Mouse (Mus musculus): Measurements from ENCODE around the gene Sgk1.
"Not testable (repeated sequence)": the region's sequence is repeated elsewhere in the genome, so short reads cannot be mapped to it uniquely, and the experiment has no call there.

Gene Sgk1

DNA sequence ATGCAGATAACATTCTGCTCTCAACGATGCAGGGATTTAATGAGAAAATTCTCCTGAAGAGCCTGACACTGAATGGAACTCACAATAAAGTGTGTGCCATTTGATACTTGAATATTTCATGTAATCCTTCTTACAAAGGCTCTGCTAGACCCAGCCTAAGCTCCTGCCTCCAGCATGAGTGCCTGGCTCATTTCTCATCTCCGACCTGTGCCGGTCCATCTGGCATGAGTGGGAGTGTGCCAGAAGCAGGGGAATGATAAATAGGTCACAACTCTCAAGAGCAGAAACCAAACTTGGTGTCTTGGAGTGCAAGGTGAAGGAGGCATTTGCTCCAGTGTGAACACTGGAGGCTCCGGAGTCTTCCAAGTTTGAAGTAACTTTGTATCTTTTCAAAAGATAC is 13.4 kb upstream of the Sgk1 start:
- no peak for DNase-seq

DNA sequence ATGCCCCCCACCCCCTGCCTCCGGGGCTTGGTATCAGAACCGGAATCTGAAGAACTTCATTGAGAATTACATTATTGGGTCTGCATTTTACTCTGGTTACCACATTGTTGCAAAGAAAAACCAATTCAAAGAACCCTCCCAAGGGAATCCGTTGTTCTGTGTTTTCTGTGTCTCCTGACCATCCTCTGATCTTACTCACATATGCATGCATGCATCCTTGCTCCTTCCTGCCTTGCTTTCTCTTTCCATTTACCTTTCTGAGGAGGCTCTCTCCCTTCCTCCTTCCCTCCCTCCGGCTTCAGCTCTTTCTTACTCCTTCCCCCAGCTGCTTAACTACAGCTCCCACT is 174 bp upstream of the Sgk1 start:
- DNase-seq = no peak

DNA sequence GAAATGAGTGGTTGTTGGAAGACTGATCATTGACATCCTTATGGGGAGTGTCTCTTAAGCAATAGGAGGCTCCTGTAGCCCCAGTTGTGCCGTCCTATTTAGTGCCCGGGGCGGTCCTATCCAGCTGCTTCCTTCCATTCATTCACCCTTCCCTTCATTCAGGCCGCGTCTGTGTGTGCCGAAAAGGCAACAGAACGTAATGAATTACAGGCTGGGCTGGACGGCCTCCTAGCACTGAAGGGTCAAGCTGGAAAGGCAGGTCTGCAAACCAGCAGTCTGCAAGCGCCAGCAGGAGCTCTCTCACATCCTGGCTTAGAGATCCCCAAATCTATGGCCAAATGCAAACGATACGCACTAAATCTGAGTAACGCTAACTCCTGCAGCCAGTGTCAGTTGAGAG is 1.6 kb downstream of the Sgk1 start:
- no peak for DNase-seq

DNA sequence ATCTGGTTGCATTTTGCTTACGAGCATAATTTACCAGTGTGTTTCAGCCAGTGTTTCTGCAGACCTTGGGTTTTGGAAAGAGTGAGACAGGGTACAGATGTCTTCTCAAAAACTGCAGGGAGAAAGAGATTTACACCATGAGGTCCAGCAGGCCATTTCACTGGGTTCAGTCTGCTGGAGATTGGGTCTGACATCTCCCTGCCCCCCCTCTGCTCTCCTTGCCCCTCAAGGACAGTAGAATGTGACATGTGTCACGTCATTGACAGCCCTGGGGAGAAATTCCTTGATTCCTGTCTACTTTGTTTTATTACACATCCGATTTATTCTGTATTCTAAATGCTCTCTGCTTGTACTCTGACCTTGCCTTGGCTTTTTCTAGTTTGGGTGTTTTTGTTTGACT is 2.5 kb downstream of the Sgk1 start:
- DNase-seq = no peak

DNA sequence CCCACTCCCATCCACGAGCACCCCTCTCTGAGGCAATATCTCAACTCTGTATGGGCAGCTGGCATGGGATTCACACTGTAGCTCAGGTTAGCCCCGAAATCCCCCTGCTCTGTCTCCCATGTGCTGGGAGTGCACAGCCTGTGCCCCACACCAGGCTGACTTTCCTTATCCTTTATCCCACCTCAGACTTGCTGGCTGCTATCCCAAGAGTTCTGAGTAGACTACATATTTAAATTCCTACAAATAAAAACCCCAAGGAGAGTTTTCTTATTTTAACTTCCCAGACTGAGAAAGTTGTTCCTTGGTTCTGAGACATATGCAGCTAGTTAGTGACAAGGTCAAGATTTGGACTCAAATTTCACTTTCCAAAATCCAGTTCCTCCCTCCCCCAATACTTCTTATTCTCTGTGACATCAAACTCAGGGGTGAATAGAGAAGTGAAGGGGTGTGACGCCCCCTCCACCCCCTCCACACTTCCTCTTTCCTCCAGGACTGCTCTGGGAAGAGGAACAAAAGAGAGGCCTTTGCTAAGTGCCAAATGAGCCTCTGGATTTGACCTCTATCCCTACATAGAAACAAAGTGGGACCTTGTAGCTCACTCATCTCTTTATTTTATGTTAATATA is 7.3 kb downstream of the Sgk1 start:
- DNase-seq = peak; percentile 34 to 50

DNA sequence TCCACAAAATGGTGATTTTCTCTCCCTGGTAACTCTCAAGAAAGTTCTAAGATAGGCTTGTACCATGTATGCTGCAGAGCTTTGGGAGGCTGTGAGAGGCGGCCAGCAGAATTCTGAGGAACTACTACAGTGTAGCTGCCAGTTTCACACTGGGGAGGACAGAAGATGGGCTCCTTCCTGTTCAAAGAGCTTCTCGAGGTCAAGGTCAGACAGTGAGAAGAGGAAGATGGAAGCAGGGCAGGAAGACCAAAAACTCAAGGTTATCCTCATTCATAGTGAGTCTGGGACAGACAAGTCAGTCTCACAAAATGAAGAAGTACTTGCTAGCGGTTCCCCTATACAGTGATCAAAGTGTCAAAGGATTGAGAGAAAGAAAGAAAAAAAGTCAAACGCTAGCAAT is 8.3 kb downstream of the Sgk1 start:
- DNase-seq = no peak

DNA sequence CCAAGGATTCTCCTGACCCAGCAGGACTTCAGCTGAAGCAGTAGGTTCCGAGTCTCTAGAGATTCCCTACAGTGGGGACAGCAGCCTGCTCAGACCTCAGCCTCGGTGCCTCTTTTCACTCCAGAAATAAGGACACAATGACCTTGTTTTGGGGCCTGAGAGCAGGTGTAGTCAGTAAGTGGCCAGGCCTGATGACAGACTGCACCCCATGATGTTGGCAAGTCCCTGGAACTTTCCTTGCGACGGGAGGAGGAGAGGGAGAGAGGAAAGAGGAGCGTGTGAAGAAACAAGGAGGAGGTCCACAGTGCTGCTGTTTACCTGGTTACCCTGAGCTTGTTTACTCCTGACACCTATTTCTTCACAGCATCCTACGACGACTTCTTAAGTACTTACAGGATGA is 9.5 kb downstream of the Sgk1 start:
- no peak for DNase-seq

DNA sequence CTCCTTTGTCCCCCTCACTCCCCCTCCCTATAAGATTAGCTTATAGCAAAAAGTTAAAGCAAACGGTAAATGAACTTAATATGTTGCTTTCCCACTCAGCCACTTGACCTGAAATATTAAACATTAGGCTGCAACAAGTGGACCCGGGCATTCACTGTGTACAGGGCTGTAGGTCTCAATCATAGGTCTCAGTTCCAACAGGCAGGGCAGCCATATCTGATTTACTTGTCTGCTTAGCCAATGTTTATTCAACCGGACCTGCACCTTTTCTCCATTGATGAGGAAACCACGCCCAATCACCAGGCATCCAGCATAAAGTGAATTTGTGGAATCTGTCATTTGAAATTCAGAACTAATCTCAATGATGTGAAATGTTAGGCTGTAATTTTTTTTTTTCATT is 10.1 kb downstream of the Sgk1 start:
- no peak for DNase-seq

DNA sequence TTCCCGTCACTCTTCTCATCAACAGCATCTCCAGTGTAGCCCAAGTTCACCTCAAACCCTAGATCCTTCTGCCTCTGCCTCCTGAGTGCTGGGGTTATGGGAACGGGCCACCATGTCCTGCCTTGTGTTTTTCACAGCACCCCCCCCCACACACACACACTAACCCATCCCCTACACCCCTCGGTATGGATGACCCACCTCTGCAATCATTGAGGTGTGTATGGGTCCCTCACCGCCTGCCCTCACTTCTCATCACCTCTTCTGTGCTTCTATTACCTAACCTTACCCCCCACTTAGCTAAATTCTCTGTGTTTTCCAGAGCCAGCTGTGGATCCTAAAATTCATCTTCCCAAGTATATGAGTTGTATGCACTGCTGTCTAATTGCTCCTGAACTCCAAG is 16.4 kb downstream of the Sgk1 start:
- no peak for DNase-seq

DNA sequence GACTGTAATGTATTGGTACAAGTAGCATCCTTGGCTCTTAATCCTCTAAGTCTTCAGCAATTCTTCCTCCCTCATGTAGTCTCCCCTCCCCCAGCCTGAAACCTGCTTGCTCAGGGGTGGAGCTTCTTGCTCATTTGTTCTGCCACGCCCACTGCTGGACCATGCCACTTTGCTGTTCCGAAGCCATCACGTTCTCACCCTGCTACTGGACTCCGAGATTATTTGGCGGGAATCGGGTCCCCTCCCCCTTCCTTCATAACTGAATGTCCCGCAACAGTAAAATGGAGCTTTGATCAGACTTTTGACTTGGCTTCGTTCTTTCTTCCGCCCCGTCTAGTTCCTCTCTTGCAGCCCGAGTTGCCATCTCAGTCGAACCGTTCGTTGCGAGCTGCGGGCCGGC is 16.9 kb downstream of the Sgk1 start:
- not testable (repeated sequence) for DNase-seq

DNA sequence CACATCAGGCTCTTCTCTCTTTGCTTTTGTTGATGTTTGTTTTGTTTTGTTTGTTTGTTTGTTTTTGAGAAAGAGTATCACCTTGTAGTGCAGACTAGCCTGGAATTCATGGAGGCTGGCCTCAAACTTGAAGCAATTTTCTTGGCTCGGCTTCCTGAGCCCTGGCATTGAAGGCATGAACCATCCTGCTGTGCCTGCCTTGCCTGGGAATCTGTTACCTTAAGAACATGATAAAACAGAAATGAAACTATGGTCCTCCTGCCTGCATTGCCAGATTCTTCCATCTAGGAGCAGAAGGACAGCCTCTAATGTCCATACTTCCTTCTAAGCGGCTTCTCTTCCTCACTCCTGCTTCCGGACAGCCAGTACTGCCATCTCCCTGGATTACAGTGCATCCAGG is 17.4 kb downstream of the Sgk1 start:
- no peak for DNase-seq

DNA sequence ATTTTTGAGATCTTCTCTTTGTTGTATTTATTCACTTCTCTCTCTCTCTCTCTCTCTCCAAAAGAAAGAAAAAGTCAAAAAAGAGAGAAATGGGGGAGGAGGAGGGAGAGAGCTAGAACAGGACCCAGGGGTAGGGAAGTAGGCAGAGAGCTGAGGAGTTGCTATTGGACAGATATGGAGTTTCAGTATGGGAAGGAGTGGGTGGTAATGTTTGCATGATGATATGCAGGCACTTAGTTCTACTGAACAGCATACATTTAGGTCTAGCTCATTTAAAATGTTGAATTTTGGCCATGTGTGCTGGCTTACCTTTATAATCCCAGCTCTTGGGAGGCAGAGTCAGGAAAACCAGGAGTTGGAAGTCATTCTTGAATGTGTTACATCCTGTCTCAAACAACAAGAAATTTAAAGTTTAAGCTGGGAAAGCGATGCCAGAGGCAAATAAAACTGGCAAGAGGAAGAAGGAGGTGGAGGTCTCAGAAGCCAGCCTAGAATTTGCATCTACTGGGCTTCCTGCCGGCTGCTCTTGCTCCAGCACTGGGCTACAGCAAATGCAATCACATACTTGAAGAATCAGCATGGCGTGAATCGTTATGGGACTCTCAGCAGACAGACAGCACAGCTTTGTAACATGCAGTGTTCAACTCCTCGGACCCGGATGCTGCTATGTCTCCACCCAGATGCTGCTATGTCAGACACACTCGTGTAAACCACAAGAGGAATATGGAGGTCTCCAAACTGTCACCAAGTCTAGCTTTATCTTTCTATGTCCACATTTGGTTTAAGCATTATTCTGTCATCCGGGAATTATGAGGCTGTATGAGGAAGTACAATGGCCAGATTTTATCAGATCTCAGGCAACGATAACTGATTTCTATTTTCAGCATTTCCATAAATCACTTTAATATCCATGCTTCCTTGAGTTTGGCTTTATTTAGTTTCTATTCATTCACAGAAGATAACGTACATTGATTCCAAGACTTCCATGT is 20.5 kb downstream of the Sgk1 start:
- no peak for DNase-seq

DNA sequence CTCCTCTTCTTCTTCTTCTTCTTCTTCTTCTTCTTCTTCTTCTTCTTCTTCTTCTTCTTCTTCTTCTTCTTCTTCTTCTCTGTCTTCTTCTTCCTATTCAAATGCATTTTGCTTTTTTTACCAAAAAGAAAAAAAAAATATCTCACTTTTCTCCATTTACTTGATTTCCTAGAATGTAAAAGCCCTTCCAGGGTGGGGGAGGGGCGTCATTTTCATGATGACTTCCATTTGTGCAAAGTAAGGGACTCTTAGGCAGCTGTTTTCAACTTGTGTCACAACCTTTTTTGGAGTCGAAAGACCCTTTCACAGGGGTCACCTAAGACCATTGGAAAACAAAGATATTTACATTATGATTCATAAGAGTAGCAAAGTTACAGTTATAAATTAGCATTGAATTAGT is 22.2 kb downstream of the Sgk1 start:
- no peak for DNase-seq

DNA sequence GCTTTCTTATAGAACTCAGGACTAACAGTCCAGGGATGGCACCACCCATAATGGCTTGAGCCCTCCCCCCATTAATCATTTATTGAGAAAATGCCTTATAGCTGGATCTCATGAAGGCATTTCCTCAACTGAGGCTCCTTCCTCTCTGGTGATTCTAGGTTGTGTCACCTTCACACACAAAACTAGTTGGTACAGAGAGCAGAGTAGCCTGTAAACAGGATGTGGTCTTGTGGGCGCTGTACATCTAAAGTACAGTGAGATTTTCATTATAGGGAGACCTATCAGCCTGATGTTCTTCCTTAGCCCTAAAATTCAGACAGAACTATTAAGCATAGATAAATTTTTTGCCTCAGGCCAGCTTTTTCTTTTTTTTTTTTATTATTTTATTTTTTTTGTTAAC is 23.6 kb downstream of the Sgk1 start:
- no peak for DNase-seq

DNA sequence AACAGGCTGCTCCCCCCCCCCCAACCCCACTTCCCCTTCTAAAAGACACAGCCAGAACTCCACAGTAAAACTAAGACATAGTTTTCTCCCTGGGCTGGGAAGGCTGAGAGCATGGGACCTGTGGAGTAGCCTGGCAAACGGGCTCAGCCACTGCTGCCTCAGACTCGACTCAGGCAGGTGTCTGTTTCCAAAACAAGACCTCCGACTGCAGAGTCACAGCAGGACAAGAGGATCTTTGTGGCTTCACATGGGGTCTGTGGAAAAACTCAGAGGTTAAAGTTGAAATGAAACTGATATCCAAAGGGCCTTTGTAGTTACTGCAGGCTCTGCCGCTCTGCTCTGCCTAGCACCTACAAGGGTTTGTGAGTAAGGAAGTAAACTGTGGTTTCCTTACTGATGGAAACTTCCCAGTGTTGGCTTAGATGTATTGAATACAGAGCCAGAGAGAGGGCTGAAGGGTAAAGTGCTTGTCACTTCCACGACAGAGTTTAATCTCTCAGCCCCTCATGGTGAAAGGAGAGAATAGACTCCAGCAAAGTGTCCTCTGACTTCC is 25.0 kb downstream of the Sgk1 start:
- no peak for DNase-seq

DNA sequence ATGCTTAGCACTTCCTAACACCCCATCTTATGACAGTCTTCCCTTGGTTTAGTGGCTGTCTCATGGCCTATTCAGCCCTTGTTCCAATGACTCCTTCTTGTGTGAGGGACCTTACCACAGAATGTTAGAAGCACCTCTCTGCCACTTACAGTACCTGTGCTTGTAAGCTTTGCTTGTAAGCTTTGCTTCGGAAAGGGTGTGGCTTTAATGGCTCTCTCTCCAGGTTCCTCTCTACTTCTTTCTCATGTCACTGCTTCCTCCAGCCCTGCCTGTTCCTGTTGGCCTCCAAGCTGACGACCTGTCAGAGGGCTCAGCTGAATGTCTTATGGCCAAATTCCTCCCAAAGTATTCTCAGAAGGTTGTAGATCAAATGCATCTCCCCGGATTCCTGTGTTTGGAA is 25.8 kb downstream of the Sgk1 start:
- DNase-seq = no peak

DNA sequence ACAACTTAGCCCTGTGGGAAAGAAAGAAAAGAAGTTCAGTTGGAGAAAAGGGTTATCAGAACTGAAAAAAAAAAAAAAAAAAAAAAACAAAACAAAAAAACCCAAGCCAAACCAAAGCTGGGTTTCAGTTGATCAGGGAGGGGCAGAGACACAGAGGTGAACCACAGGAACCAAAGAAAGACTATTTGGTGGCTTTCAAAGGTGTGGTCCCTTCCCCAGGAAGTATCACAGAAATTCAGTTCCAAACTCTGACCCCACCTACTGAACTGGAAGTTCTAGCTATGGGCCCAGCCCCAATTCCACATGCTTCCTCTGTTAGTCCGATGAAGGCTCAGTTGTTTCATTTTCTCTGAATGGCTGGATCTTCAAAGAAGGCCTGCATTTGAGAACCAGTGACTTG is 26.7 kb downstream of the Sgk1 start:
- DNase-seq = peak in 1 of 2 experiments; percentile 31

DNA sequence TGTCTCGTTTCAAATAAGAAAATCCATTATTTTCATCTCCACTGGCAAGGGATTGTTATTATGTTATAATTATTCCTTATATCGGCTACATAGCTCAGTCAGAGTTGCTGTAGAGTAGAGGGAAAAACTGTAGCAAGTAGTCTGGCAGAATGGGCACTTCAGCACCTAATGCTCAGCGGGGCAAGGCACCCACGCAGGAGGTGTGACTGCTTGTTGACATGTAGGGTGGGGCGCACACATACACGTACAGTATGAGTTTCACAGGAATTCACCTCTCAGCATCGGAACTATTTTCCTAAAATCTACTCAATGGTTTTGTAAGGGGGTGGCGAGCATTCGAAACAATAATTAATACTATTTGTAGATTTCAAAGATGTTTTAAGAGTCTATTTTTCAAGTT is 28.4 kb downstream of the Sgk1 start:
- DNase-seq = no peak

DNA sequence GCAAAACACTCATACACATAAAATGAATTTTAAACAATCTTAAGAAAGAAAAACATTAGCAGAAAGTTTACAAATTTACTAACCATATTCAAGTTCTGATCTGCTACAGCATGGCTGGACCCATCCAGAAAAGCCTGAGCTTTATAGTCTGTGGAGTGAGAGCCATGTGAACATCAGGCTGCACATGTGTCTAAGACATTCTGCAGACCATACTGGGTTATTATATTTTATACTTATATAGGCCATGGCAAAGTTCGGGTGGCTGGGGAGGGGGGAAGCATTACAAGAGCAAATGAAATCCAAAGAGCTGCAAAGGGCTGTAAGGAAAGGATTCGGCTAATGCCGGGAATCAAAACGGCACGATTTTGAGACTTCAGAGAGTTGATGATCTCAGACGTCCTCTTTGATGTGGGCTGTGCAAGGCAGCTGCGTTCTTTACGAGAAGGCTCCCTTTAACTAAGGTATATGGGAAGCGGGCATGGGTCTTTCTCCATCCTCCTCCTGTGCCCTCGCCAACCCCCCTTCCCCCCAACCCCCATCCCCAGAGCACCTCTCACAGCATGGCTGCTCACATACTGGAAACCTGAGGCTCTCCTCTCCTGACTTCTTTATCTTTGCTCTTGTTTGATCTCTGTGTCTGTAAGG is 29.4 kb downstream of the Sgk1 start:
- no peak for DNase-seq

DNA sequence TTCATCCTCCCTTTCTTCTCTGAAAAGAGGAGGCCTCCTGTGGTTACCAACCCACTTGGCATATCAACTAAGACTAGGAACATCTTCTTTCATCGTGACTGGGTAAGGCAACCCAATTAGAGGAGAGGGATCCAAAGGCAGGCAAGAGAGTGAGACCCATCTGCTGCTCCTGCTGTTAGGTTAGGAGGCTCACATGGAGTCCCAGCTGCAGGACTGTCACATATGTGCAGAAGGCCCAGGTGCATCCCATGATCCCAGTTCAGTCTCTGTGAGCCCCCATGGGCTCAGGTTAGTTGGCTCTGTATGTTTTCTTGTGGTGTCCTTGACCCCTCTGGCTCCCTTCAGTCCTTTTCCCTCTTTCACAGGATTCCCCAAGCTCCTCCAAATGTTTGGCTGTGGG is 32.8 kb downstream of the Sgk1 start:
- DNase-seq = no peak

DNA sequence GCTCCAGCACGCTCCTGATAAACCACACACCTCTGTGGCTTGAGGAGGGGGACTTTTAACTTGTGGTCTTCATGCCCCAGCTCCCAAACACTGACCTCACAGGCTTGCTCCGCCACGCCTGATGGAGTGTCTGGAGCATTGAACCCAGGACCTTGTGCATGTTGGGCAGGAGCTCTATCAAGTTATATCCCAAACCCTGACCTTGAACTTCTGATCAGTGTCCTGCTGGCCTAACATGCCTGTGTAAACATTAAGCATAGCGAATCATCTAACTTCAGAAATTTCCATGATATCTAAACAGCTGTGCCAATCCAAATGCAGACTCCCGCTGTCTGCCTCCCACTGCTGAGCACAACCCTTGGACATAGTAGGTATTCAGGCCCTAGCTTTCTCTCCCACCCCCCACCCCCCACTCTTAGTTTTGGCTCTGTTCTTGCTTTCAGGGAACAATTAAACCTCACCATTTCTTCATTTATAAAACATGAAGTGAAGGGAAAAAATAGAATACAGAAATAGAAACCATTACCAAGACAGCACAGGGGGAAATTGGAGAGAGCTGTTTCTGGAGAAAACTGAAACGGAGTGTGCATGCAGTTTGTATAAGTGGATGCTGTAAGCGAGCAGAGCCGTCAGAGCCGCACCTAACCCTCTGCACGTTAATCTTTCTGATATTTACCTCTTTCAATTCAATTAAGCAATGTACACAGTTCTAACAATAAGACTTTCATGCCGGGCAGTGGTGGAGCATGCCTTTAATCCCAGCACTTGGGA is 34.5 kb downstream of the Sgk1 start:
- no peak for DNase-seq

DNA sequence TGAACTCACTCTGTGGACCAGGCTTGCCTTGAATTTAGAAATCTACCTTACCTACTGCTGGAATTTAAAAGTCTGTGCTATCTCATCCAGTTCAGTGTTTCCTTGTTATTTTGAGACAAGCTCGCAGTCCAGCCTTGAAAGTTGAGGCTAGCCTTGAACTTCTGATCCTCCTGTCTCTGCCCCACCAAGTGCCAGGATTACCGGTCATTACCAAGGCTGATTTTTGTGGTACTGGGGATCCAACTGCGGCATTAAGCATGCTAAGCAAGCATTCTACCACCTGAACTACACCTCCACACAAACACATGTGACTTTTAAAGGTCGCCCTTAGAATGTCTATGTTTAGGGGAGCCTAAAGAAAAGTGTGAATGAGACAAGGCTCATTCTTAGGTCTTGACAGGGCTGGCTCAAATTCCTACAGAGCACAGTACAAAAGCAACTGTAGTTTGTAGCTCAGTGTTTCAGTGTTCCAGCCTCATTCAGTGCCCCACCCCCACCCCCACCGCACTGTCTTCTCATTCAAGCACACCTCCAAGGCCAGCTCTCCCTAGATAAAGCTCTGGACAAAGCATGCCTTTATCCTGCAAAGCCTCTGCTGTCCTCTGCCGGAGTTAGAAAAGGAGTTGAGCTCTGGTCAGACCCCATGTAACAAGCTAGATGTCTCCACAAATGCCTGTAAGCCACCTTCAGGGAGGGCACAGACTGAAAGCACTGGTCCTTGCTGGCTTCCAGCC is 36.2 kb downstream of the Sgk1 start:
- DNase-seq = no peak
